Comparison of ENCODE assay signal across 8 mouse cellular contexts in genomic region chr3:103058207-103059157, GRCm38 (mm10). TPM values are rescaled to one million over a fixed set of nuclear protein-coding genes. Genes with fewer than 3 reads are reported as not detected.
DNase-seq lines count a peak whose midpoint lies in the region; ATAC-seq and TF ChIP-seq lines count a peak whose summit lies in the region.

Gene Nras, plus strand, starts transcription at chr3:103058285.

- peak; percentile 97 for DNase-seq in gastrocnemius, postnatal 10 days
- DNase-seq in induced T-regulatory cell, adult 2 months (ENCODE audit: low read depth): peak; percentile 96
- peak; percentile 69 to 89 for DNase-seq in left cerebral cortex, adult 9 months (ENCODE audit: low spot score in 2 of 2)
- peak; percentile 94 for DNase-seq in right cerebral cortex, postnatal 14 days
- peak; percentile 94 for DNase-seq in urinary bladder, postnatal 36 days (ENCODE audit: low spot score in 2 of 2)

- peak within 1 kb of the TSS; percentile 87 for H3K4me3 ChIP-seq in cortical plate, adult 2 months (ENCODE audit: insufficient read depth, low read length)

- peak; percentile 52; the same call in 1 of the 2 replicates for TF ChIP-seq POLR2A in cortical plate, adult 2 months (IDR thresholded peaks at IDR 0.05; ENCODE audit: extremely low read depth, insufficient read depth, low read length)

- no peak for TF ChIP-seq CTCF in cortical plate, adult 2 months (IDR thresholded peaks at IDR 0.05; ENCODE audit: extremely low read depth, insufficient read depth, low read length)

- H3K27ac ChIP-seq in cortical plate, adult 2 months (ENCODE audit: insufficient read depth, low read length): no peak within 1 kb of the TSS

- H3K4me1 ChIP-seq in cortical plate, adult 2 months (ENCODE audit: control insufficient read depth, insufficient read depth, low read length): peaks cover 1% of the 10 kb centered on the region; the same call in 1 of the 2 replicates

- peak; percentile 94 for ATAC-seq in activated CD4-positive, CD25-positive, alpha-beta regulatory T cell, adult 4 months
- ATAC-seq in megakaryocyte progenitor cell, adult 5-6 weeks (replicated peaks; ENCODE audit: poor library complexity): peak; percentile 99

RNA-seq across cellular contexts. Expression of gene Nras, which starts in this region (rescaled TPM):
- polyA plus RNA-seq in activated CD4-positive, CD25-positive, alpha-beta regulatory T cell, adult 4 months (2017; shearing (Covaris generic)): 100 to 1,000 TPM in 1 of 2 experiments, 10 to 100 TPM in 1; 96.1 to 112 TPM
- polyA plus RNA-seq in cortical plate, adult 2 months (2012; rRNA removed): 32.6 and 35.1 TPM in 2 replicates
- 10 to 100 TPM; 94.1 to 96.3 TPM for total RNA-seq in gastrocnemius, postnatal 10 days (2021)
- total RNA-seq in megakaryocyte progenitor cell, adult 5-6 weeks (2015): 65.6 and 65.7 TPM in 2 replicates
- 60.8 and 77.7 TPM in 2 replicates for total RNA-seq in megakaryocyte progenitor cell, adult 5-6 weeks (2017)
